Mouse (Mus musculus) urinary bladder, postnatal 25 days (tissue): ENCODE results near the gene Atg4b.
"Not testable (repeated sequence)": the region's sequence is repeated elsewhere in the genome, so short reads cannot be mapped to it uniquely, and the experiment has no call there.

ENCODE experiments used
- DNase-seq: peaks from one replicate; pipeline ENCODE4 v3.0.0; 2022; ENCODE audit warnings: low spot score

Atg4b gene

GRCm38 (mm10) chr1:93818722-93819121, 67.4 kb downstream of the Atg4b start:
- no peak for DNase-seq

GRCm38 (mm10) chr1:93823796-93824495, 72.6 kb downstream of the Atg4b start:
- DNase-seq = no peak

- no peak for DNase-seq
These were observed 73.3 kb downstream of the Atg4b start, which contains the start of gene D2hgdh for GRCm38 (mm10) chr1:93824609-93825008. D2hgdh (plus strand) TSS chr1:93824909.

GRCm38 (mm10) chr1:93825105-93825674, 73.9 kb downstream of the Atg4b start:
- DNase-seq = peak; percentile 87

- no peak for DNase-seq
These were observed 74.7 kb downstream of the Atg4b start for GRCm38 (mm10) chr1:93825771-93826539.

GRCm38 (mm10) chr1:93826540-93826835, 75.2 kb downstream of the Atg4b start:
- DNase-seq = no peak

- DNase-seq = not testable (repeated sequence)
These were observed 81.6 kb downstream of the Atg4b start for GRCm38 (mm10) chr1:93832754-93833360.

- no peak for DNase-seq
These were observed 83.4 kb downstream of the Atg4b start for GRCm38 (mm10) chr1:93834671-93835150.

GRCm38 (mm10) chr1:93835211-93835610, 83.9 kb downstream of the Atg4b start:
- DNase-seq = no peak

- DNase-seq = no peak
These were observed 84.7 kb downstream of the Atg4b start for GRCm38 (mm10) chr1:93835876-93836531.

- DNase-seq = no peak
These were observed 85.2 kb downstream of the Atg4b start for GRCm38 (mm10) chr1:93836532-93836913.

- no peak for DNase-seq
These were observed 86.0 kb downstream of the Atg4b start for GRCm38 (mm10) chr1:93837335-93837734.

- DNase-seq = not testable (repeated sequence)
These were observed 87.3 kb downstream of the Atg4b start for GRCm38 (mm10) chr1:93838569-93838968.
